Mouse (Mus musculus): Measurements from ENCODE around the gene Runx1.

GRCm38 (mm10) chr16:92573193-92573592 lies 252.8 kb downstream of the Runx1 start:
- TF ChIP-seq CTCF (IDR thresholded peaks at IDR 0.05; ENCODE audit: borderline replicate concordance, control insufficient read depth, extremely low read depth, insufficient read depth, low read length, poor library complexity) (no peak), POLR2A (IDR thresholded peaks at IDR 0.05; ENCODE audit: control insufficient read depth, extremely low read depth, insufficient read depth, low read length, poor library complexity) (no peak)
